Comparison of ENCODE assay signal across 15 mouse cellular contexts in genomic region chr4:142138356-142139099, GRCm38 (mm10). TPM values are rescaled to one million over a fixed set of nuclear protein-coding genes. Genes with fewer than 3 reads are reported as not detected.
DNase-seq lines count a peak whose midpoint lies in the region; ATAC-seq and TF ChIP-seq lines count a peak whose summit lies in the region.
"Had no signal": no experiment of that assay in that cellular context is flagged by ENCODE, and none has a peak within 500 bp of the region (broad histone marks: within the 10 kb centered on the region; RNA-seq: fewer than 3 reads in every experiment).

No protein-coding gene starts in this region.

- H3K4me2 ChIP-seq in forebrain, embryonic 13.5 days, result no peak overlapping the region
- H3K4me2 ChIP-seq in midbrain, embryonic 11.5 days, result no peak overlapping the region; the same call in 1 of the 2 replicates
- H3K4me2 ChIP-seq: embryonic facial prominence, embryonic 12.5 days had no signal

- no peaks in the 10 kb centered on the region for H3K27me3 ChIP-seq in ES-Bruce4 (ENCODE audit: control insufficient read depth, insufficient read depth, low read length, poor library complexity, severe bottlenecking)
- H3K27me3 ChIP-seq in forebrain, embryonic 13.5 days, result no peaks in the 10 kb centered on the region
- no peaks in the 10 kb centered on the region for H3K27me3 ChIP-seq in midbrain, embryonic 11.5 days (ENCODE audit: control insufficient read depth, insufficient read depth, low read length)
- H3K27me3 ChIP-seq: embryonic facial prominence, embryonic 12.5 days had no signal

- no peak for ATAC-seq in forebrain, embryonic 13.5 days
- peak; percentile 71 for ATAC-seq in midbrain, embryonic 11.5 days (ENCODE audit: low FRiP score)

- in situ Hi-C loops in ES-E14 (cut with MboI; ENCODE audit: low sequenced_read_pairs in 2 of 2, unreplicated experiment in 2 of 2), result no loop called here

- H3K36me3 ChIP-seq in ES-Bruce4 (ENCODE audit: control insufficient read depth, insufficient read depth, low read length, poor library complexity, severe bottlenecking) (peaks cover 6% of the 10 kb centered on the region; the same call in 1 of the 2 replicates), ES-E14 (ENCODE audit: control insufficient read depth, insufficient read depth, low read length, poor library complexity, severe bottlenecking) (peaks cover 10% of the 10 kb centered on the region; the same call in 1 of the 2 replicates)
- peaks cover 23% of the 10 kb centered on the region; the same call in 1 of the 2 replicates for H3K36me3 ChIP-seq in forebrain, embryonic 13.5 days (ENCODE audit: poor library complexity, severe bottlenecking)
- no peaks in the 10 kb centered on the region for H3K36me3 ChIP-seq in midbrain, embryonic 11.5 days (ENCODE audit: control insufficient read depth, insufficient read depth, low read length)

- H3K9ac ChIP-seq in ES-Bruce4 (ENCODE audit: low read depth, poor library complexity, severe bottlenecking) (no peak overlapping the region), ES-E14 (ENCODE audit: insufficient read depth, low read depth, low read length, poor library complexity, severe bottlenecking) (no peak overlapping the region)
- no peak overlapping the region for H3K9ac ChIP-seq in forebrain, embryonic 13.5 days
- H3K9ac ChIP-seq in midbrain, embryonic 11.5 days (ENCODE audit: low read length), result peak overlapping the region; percentile 35
- H3K9ac ChIP-seq: embryonic facial prominence, embryonic 12.5 days had no signal

- DNase-seq in ES-E14 (ENCODE audit: low read depth, low spot score), result peak; percentile 86
- peak; percentile 92 for DNase-seq in midbrain, embryonic 11.5 days (ENCODE audit: low spot score, missing footprints)
- DNase-seq in kidney, postnatal 14 days, result no peak
- no peak for DNase-seq in cerebellum, postnatal 10 days
- DNase-seq in spleen, postnatal 36 days (ENCODE audit: low spot score in 2 of 2), result no peak
- no peak for DNase-seq in T-cell, adult 2 months (ENCODE audit: low spot score)
- DNase-seq: adrenal gland, adult 8-10 months; cerebellum, adult 11-12 months; heart, adult 2 months; kidney, adult 8-10 months; right cerebral cortex, postnatal 4 days had no signal

- no peak overlapping the region for H3K4me3 ChIP-seq in ES-Bruce4 (ENCODE audit: low read depth, low read length)
- H3K4me3 ChIP-seq in ES-E14 (ENCODE audit: insufficient read depth in 1 of 2, low read depth in 1 of 2, low read length in 2 of 2, poor library complexity in 1 of 2, severe bottlenecking in 1 of 2), result no peak overlapping the region
- no peak overlapping the region for H3K4me3 ChIP-seq in forebrain, embryonic 13.5 days
- H3K4me3 ChIP-seq in midbrain, embryonic 11.5 days (ENCODE audit: low read depth, low read length), result no peak overlapping the region
- H3K4me3 ChIP-seq: embryonic facial prominence, embryonic 12.5 days; heart, adult 2 months had no signal

- peak; percentile 96 for TF ChIP-seq EP300 in ES-Bruce4 (IDR thresholded peaks at IDR 0.05; ENCODE audit: insufficient read depth, low read depth, low read length)

- no peak for TF ChIP-seq POLR2A in ES-Bruce4 (IDR thresholded peaks at IDR 0.05; ENCODE audit: insufficient read depth, low read length)

- no peak for TF ChIP-seq CTCF in ES-Bruce4 (IDR thresholded peaks at IDR 0.05; ENCODE audit: low read depth, low read length)

- H3K4me1 ChIP-seq in ES-Bruce4 (ENCODE audit: control insufficient read depth, insufficient read depth, low read length) (peaks cover 6% of the 10 kb centered on the region), ES-E14 (ENCODE audit: control insufficient read depth in 2 of 2, insufficient read depth in 2 of 2, low read length in 2 of 2, poor library complexity in 1 of 2) (peaks cover 6 to 25% of the 10 kb centered on the region in 2 experiments)
- H3K4me1 ChIP-seq in forebrain, embryonic 13.5 days, result peaks cover 10% of the 10 kb centered on the region
- H3K4me1 ChIP-seq in midbrain, embryonic 11.5 days (ENCODE audit: control insufficient read depth, insufficient read depth, low read length), result peaks cover 11% of the 10 kb centered on the region
- H3K4me1 ChIP-seq: embryonic facial prominence, embryonic 12.5 days had no signal

- H3K27ac ChIP-seq in ES-Bruce4 (ENCODE audit: insufficient read depth, low read length), result peak overlapping the region; percentile 56
- peak overlapping the region; percentile 86 for H3K27ac ChIP-seq in ES-E14 (ENCODE audit: insufficient read depth, low read depth, low read length, poor library complexity, severe bottlenecking)
- H3K27ac ChIP-seq in forebrain, embryonic 13.5 days, result peak overlapping the region; percentile 27; the same call in 1 of the 2 replicates
- H3K27ac ChIP-seq in midbrain, embryonic 11.5 days (ENCODE audit: low read depth, low read length), result peak overlapping the region; percentile 49
- H3K27ac ChIP-seq: embryonic facial prominence, embryonic 12.5 days; heart, adult 2 months had no signal

- no peaks in the 10 kb centered on the region for H3K9me3 ChIP-seq in ES-Bruce4 (replicated peaks; ENCODE audit: control insufficient read depth, insufficient read depth, low read length, poor library complexity, severe bottlenecking)
- H3K9me3 ChIP-seq in ES-E14 (ENCODE audit: control insufficient read depth, insufficient read depth, low read depth, low read length), result no peaks in the 10 kb centered on the region
- H3K9me3 ChIP-seq in forebrain, embryonic 13.5 days (replicated peaks), result no peaks in the 10 kb centered on the region
- no peaks in the 10 kb centered on the region for H3K9me3 ChIP-seq in midbrain, embryonic 11.5 days (ENCODE audit: control insufficient read depth, low read length)
- H3K9me3 ChIP-seq: embryonic facial prominence, embryonic 12.5 days had no signal

- 9% methylated on average over 9 of the region's 9 CpGs for WGBS in forebrain, embryonic 13.5 days
- 11% methylated on average over 9 of the region's 9 CpGs for WGBS in midbrain, embryonic 11.5 days

TF ChIP-seq in ES-E14, 5 proteins besides CTCF, POLR2A, EP300 and RAD21:
- TF ChIP-seq ZNF384 (IDR thresholded peaks at IDR 0.05; ENCODE audit: low read depth, low read length) (peak; percentile 94), MAFK (IDR thresholded peaks at IDR 0.05; ENCODE audit: insufficient read depth, low read depth, low read length) (peak; percentile 59; the same call in 1 of the 2 replicates), CHD2 (IDR thresholded peaks at IDR 0.05; ENCODE audit: low read depth, low read length) (no peak)

RNA-seq across cellular contexts. Expression of gene Tmem51, which starts 54.4 kb away (rescaled TPM):
- 16.8 and 18.9 TPM in 2 replicates for polyA plus RNA-seq in ES-Bruce4 (2011; ENCODE audit: insufficient read depth, insufficient read length, low read depth, missing spikeins)
- total RNA-seq in ES-E14 (2012; rRNA removed), result 13.6 and 24.0 TPM in 2 replicates
- polyA plus RNA-seq in forebrain, embryonic 13.5 days (2015; fragmentation: Nextera tagmentation; extraction: Ambion mirVana), result 3.4 and 4.5 TPM in 2 replicates
- 11.1 and 12.3 TPM in 2 replicates for polyA plus RNA-seq in midbrain, embryonic 11.5 days (2014; fragmentation: Nextera tagmentation; extraction: Ambion mirVana)
- total RNA-seq: MEL had no signal

Comparison
In these comparisons a context has a peak if more than half of its experiments do, and no peak if none do; other contexts are left out.
1. H3K27ac ChIP-seq: peak in every context shown above with its lines; median percentile 86 in ES-E14; 56 in ES-Bruce4; 49 in midbrain, embryonic 11.5 days; 27 in forebrain, embryonic 13.5 days.
2. DNase-seq: peak in ES-E14 (single experiment) and midbrain, embryonic 11.5 days (single experiment); none in kidney, postnatal 14 days (single experiment), cerebellum, postnatal 10 days (0 of 2), spleen, postnatal 36 days (0 of 2) and T-cell, adult 2 months (single experiment).